Mouse (Mus musculus): ENCODE measurements at regions not wholly inside any gene's neighbourhood (a gene's known extent, or its start where the extent isn't known, plus 50 kb on each side); places are given as distances from the start of the nearest gene placed in this dataset.

- ATAC-seq (replicated peaks; ENCODE audit: low FRiP score, low read depth): no peak
Measured at GRCm38 (mm10) chr8:128113116-128113515, 245.3 kb upstream of the Nrp1 start.

GRCm38 (mm10) chr8:128141290-128141966, 217.0 kb upstream of the Nrp1 start:
- Histone ChIP-seq H3K36me3 (ENCODE audit: insufficient read depth, low read length) (no peaks in the 10 kb centered on the region), H3K4me2 (ENCODE audit: low read length) (no peak overlapping the region), H3K9me3 (replicated peaks; ENCODE audit: low read length) (no peaks in the 10 kb centered on the region), H3K9ac (ENCODE audit: low read depth, low read length) (no peak overlapping the region), H3K27me3 (ENCODE audit: insufficient read depth, low read length) (no peaks in the 10 kb centered on the region), H3K4me3 (replicated peaks; ENCODE audit: low read depth, low read length) (no peak overlapping the region), H3K4me1 (replicated peaks; ENCODE audit: insufficient read depth, low read length) (no peaks in the 10 kb centered on the region), H3K27ac (no peak overlapping the region)
- ATAC-seq (replicated peaks; ENCODE audit: low FRiP score, low read depth): no peak
- DNase-seq (ENCODE audit: low spot score): no peak
- 82% methylated on average over 4 of the region's 4 CpGs for WGBS
- no peak for TF ChIP-seq CTCF (IDR thresholded peaks at IDR 0.05; ENCODE audit: low read depth)

More at GRCm38 (mm10) chr8:128113116-128113515, 245.3 kb upstream of the Nrp1 start:
- Histone ChIP-seq H3K4me1 (replicated peaks; ENCODE audit: insufficient read depth, low read length) (0 out of 2 replicates have a peak, but pooled peaks cover 4% of the 10 kb centered on the region), H3K9me3 (replicated peaks; ENCODE audit: low read length) (no peaks in the 10 kb centered on the region), H3K4me3 (replicated peaks; ENCODE audit: low read depth, low read length) (no peak overlapping the region), H3K27ac (no peak overlapping the region), H3K36me3 (ENCODE audit: insufficient read depth, low read length) (no peaks in the 10 kb centered on the region), H3K4me2 (ENCODE audit: low read length) (no peak overlapping the region), H3K27me3 (ENCODE audit: insufficient read depth, low read length) (no peaks in the 10 kb centered on the region), H3K9ac (ENCODE audit: low read depth, low read length) (no peak overlapping the region)
- WGBS: 49% methylated on average over 1 of the region's 1 CpGs
- no peak for DNase-seq (ENCODE audit: low spot score)
- TF ChIP-seq CTCF (IDR thresholded peaks at IDR 0.05; ENCODE audit: low read depth): no peak

- no peak for TF ChIP-seq CTCF (IDR thresholded peaks at IDR 0.05; ENCODE audit: low read depth)
- H3K27me3 ChIP-seq (ENCODE audit: insufficient read depth, low read length): no peaks in the 10 kb centered on the region
Measured at GRCm38 (mm10) chr8:128148351-128148942, 210.0 kb upstream of the Nrp1 start.

GRCm38 (mm10) chr8:128155604-128156003, 202.8 kb upstream of the Nrp1 start:
- Histone ChIP-seq H3K9ac (ENCODE audit: low read depth, low read length) (no peak overlapping the region), H3K27me3 (ENCODE audit: insufficient read depth, low read length) (no peaks in the 10 kb centered on the region), H3K36me3 (ENCODE audit: insufficient read depth, low read length) (no peaks in the 10 kb centered on the region), H3K27ac (no peak overlapping the region), H3K4me3 (replicated peaks; ENCODE audit: low read depth, low read length) (no peak overlapping the region), H3K4me2 (ENCODE audit: low read length) (no peak overlapping the region), H3K9me3 (replicated peaks; ENCODE audit: low read length) (no peaks in the 10 kb centered on the region), H3K4me1 (replicated peaks; ENCODE audit: insufficient read depth, low read length) (no peaks in the 10 kb centered on the region)
- ATAC-seq (replicated peaks; ENCODE audit: low FRiP score, low read depth) (no peak), DNase-seq (ENCODE audit: low spot score) (no peak)
- no peak for TF ChIP-seq CTCF (IDR thresholded peaks at IDR 0.05; ENCODE audit: low read depth)

More at GRCm38 (mm10) chr8:128148351-128148942, 210.0 kb upstream of the Nrp1 start:
- no peak for ATAC-seq (replicated peaks; ENCODE audit: low FRiP score, low read depth)
- Histone ChIP-seq H3K4me2 (ENCODE audit: low read length) (no peak overlapping the region), H3K27ac (no peak overlapping the region), H3K4me1 (replicated peaks; ENCODE audit: insufficient read depth, low read length) (no peaks in the 10 kb centered on the region), H3K9ac (ENCODE audit: low read depth, low read length) (no peak overlapping the region), H3K36me3 (ENCODE audit: insufficient read depth, low read length) (no peaks in the 10 kb centered on the region), H3K4me3 (replicated peaks; ENCODE audit: low read depth, low read length) (no peak overlapping the region), H3K9me3 (replicated peaks; ENCODE audit: low read length) (no peaks in the 10 kb centered on the region)
- WGBS: 69% methylated on average over 3 of the region's 3 CpGs
- no peak for DNase-seq (ENCODE audit: low spot score)

GRCm38 (mm10) chr8:128156221-128156620, 202.2 kb upstream of the Nrp1 start:
- Histone ChIP-seq H3K4me3 (replicated peaks; ENCODE audit: low read depth, low read length) (no peak overlapping the region), H3K27me3 (ENCODE audit: insufficient read depth, low read length) (no peaks in the 10 kb centered on the region), H3K27ac (no peak overlapping the region), H3K9me3 (replicated peaks; ENCODE audit: low read length) (no peaks in the 10 kb centered on the region), H3K4me1 (replicated peaks; ENCODE audit: insufficient read depth, low read length) (no peaks in the 10 kb centered on the region), H3K36me3 (ENCODE audit: insufficient read depth, low read length) (no peaks in the 10 kb centered on the region), H3K9ac (ENCODE audit: low read depth, low read length) (no peak overlapping the region), H3K4me2 (ENCODE audit: low read length) (no peak overlapping the region)
- 51% methylated on average over 3 of the region's 3 CpGs for WGBS
- ATAC-seq (replicated peaks; ENCODE audit: low FRiP score, low read depth) (no peak), DNase-seq (ENCODE audit: low spot score) (no peak)
- no peak for TF ChIP-seq CTCF (IDR thresholded peaks at IDR 0.05; ENCODE audit: low read depth)

GRCm38 (mm10) chr8:128162857-128163256, 195.5 kb upstream of the Nrp1 start:
- Histone ChIP-seq H3K4me3 (replicated peaks; ENCODE audit: low read depth, low read length) (no peak overlapping the region), H3K9me3 (replicated peaks; ENCODE audit: low read length) (no peaks in the 10 kb centered on the region), H3K4me2 (ENCODE audit: low read length) (no peak overlapping the region), H3K36me3 (ENCODE audit: insufficient read depth, low read length) (no peaks in the 10 kb centered on the region), H3K4me1 (replicated peaks; ENCODE audit: insufficient read depth, low read length) (no peaks in the 10 kb centered on the region), H3K9ac (ENCODE audit: low read depth, low read length) (no peak overlapping the region), H3K27me3 (ENCODE audit: insufficient read depth, low read length) (no peaks in the 10 kb centered on the region), H3K27ac (no peak overlapping the region)
- ATAC-seq (replicated peaks; ENCODE audit: low FRiP score, low read depth) (no peak), DNase-seq (ENCODE audit: low spot score) (no peak)
- no peak for TF ChIP-seq CTCF (IDR thresholded peaks at IDR 0.05; ENCODE audit: low read depth)
